Mouse (Mus musculus) MEL (cell line): ENCODE data around the gene Yipf1.

Source experiments
- CHD1 ChIP-seq: IDR thresholded peaks from 2 replicates; pipeline ENCODE4 v1.6.1; 2012; ENCODE audit warnings: low read depth, mild to moderate bottlenecking, inconsistent platforms, low read length, improper control_type of control experiment
- CHD2 ChIP-seq: IDR thresholded peaks from 2 replicates; pipeline ENCODE4 v1.6.1; 2011; ENCODE audit warnings: low read length, improper control_type of control experiment
- CTCF ChIP-seq, 3 experiments: IDR thresholded peaks in 2 of 3; conservative IDR thresholded peaks in 1 of 3; 2 replicates each; pipeline ENCODE4 v1.5.1; 2011 to 2012; ENCODE audit warnings: low read length in 3 of 3, low read depth in 2 of 3, mild to moderate bottlenecking in 2 of 3, improper control_type of control experiment in 1 of 3, inconsistent platforms in 1 of 3, mixed read lengths in 1 of 3, moderate library complexity in 1 of 3; ENCODE audit not compliant: control insufficient read depth in 1 of 3, insufficient read depth in 1 of 3, poor library complexity in 1 of 3, severe bottlenecking in 1 of 3
- EP300 ChIP-seq, 2 experiments: IDR thresholded peaks; 2 replicates each; pipeline ENCODE4 v1.6.1; 2011; ENCODE audit warnings: improper control_type of control experiment in 2 of 2, low read length in 2 of 2, low read depth in 1 of 2, mild to moderate bottlenecking in 1 of 2
- NRF1 ChIP-seq: IDR thresholded peaks from 2 replicates; pipeline ENCODE4 v1.6.1; 2014; ENCODE audit warnings: low read depth, mild to moderate bottlenecking, inconsistent platforms, low read length, improper control_type of control experiment, moderate library complexity; ENCODE audit not compliant: poor library complexity, insufficient read depth, severe bottlenecking
- POLR2A ChIP-seq, 2 experiments: IDR thresholded peaks; 2 replicates each; pipeline ENCODE4 v1.6.1; 2011 to 2012; ENCODE audit warnings: low read length in 2 of 2, mild to moderate bottlenecking in 2 of 2, control low read depth in 1 of 2, improper control_type of control experiment in 1 of 2, low read depth in 1 of 2, moderate library complexity in 1 of 2; ENCODE audit not compliant: control insufficient read depth in 1 of 2, insufficient read depth in 1 of 2, poor library complexity in 1 of 2
- POLR2AphosphoS2 ChIP-seq: IDR thresholded peaks from 2 replicates; pipeline ENCODE4 v1.6.1; 2011; ENCODE audit warnings: low read length, improper control_type of control experiment
- ZC3H11A ChIP-seq: IDR thresholded peaks from 2 replicates; pipeline ENCODE4 v1.6.1; 2012; ENCODE audit warnings: low read depth, mild to moderate bottlenecking, inconsistent platforms, low read length, improper control_type of control experiment

DNA sequence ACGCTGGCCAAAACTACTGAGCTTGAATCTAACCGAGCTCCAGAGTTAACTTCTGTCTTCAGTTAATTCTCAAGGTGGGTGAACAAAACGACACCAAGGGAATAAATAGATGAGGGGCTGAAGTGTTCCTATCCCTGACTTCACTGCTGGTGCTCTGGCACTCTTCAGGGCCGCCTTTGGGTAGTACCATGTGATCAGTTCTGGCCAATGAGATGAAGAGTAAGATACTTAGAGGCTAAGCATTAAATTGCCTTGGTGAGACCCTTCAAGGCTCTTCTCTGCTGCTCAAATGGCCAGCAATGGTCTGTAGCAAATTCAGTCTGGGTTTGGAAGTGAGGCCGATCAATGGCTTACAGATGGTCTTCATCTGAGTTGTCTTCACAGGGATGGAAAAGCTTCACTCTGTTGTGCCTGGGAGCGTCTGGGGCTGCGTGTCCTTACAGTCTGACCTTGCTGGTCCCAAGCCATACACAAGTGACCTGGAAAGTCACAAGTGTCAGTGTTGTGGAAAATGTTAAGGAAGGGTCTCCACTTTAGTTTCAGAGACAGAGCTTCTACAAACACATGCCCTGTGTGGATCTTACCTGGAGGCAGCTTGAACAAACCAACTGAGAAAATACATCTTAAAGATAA is 33.2 kb upstream of the Yipf1 start:
- no peak for TF ChIP-seq CTCF (IDR thresholded peaks at IDR 0.05 in 2 of 3, conservative IDR thresholded peaks at IDR 0.05 in 1 of 3; ENCODE audit: control insufficient read depth in 1 of 3, insufficient read depth in 1 of 3, low read depth in 2 of 3, low read length in 3 of 3, poor library complexity in 1 of 3, severe bottlenecking in 1 of 3)
- TF ChIP-seq CHD1 = no peak
- no peak for TF ChIP-seq ZC3H11A
- no peak for TF ChIP-seq CHD2
- TF ChIP-seq POLR2A (IDR thresholded peaks at IDR 0.05; ENCODE audit: control insufficient read depth in 1 of 2, insufficient read depth in 1 of 2, low read depth in 1 of 2, low read length in 2 of 2, poor library complexity in 1 of 2) = no peak
- no peak for TF ChIP-seq POLR2AphosphoS2
- no peak for TF ChIP-seq EP300 (IDR thresholded peaks at IDR 0.05; ENCODE audit: low read depth in 1 of 2, low read length in 2 of 2)
- TF ChIP-seq NRF1 = no peak
